Mouse (Mus musculus) kidney, embryonic 14.5 days (tissue): ENCODE measurements around the gene Dnase1l2. TPM values are rescaled to one million over a fixed set of nuclear protein-coding genes. Genes with fewer than 3 reads are reported as not detected.
"Not testable (repeated sequence)": the region's sequence is repeated elsewhere in the genome, so short reads cannot be mapped to it uniquely, and the experiment has no call there.

Experiments
- ATAC-seq: fragments of 200-750 bp; cut with Nextera tagmentation; 2 replicates; pipeline ENCODE4 v1.8.0; 2017; ENCODE audit warnings: moderate number of reproducible peaks, mild to moderate bottlenecking, moderate TSS enrichment, moderate library complexity; ENCODE audit not compliant: low FRiP score, low TSS enrichment
- H3K27ac ChIP-seq: fragments of 300-500 bp; sonication (generic); 2 replicates; pipeline ENCODE4 v1.5.1; 2014; ENCODE audit warnings: low read depth, mild to moderate bottlenecking, low read length, moderate library complexity, mixed read lengths
- H3K27me3 ChIP-seq: fragments of 300-500 bp; sonication (generic); 2 replicates; pipeline ENCODE4 v1.6.1; 2014; ENCODE audit warnings: mild to moderate bottlenecking, low read length; ENCODE audit not compliant: control insufficient read depth, insufficient read depth
- H3K36me3 ChIP-seq: fragments of 300-500 bp; sonication (generic); 2 replicates; pipeline ENCODE4 v1.6.1; 2014; ENCODE audit warnings: low read length, mixed read lengths; ENCODE audit not compliant: control insufficient read depth, insufficient read depth
- H3K4me1 ChIP-seq: fragments of 300-500 bp; sonication (generic); 2 replicates; pipeline ENCODE4 v1.6.1; 2014; ENCODE audit warnings: low read length, mixed read lengths; ENCODE audit not compliant: control insufficient read depth, insufficient read depth
- H3K4me2 ChIP-seq: fragments of 300-500 bp; sonication (generic); replicated peaks from 2 replicates; pipeline ENCODE4 v1.6.1; 2014; ENCODE audit warnings: low read depth, mild to moderate bottlenecking, low read length
- H3K4me3 ChIP-seq: fragments of 300-500 bp; sonication (generic); 2 replicates; pipeline ENCODE4 v1.5.1; 2014; ENCODE audit warnings: mild to moderate bottlenecking, low read length
- H3K9ac ChIP-seq: fragments of 300-500 bp; sonication (generic); 2 replicates; pipeline ENCODE4 v1.6.1; 2014; ENCODE audit warnings: low read depth, mild to moderate bottlenecking, low read length, moderate library complexity
- H3K9me3 ChIP-seq: fragments of 300-500 bp; sonication (generic); 2 replicates; pipeline ENCODE4 v1.6.1; 2016; ENCODE audit warnings: low read length; ENCODE audit not compliant: control insufficient read depth
- WGBS: fragments of 180-500 bp; shearing (Covaris S2); extraction: QIAGEN DNeasy Blood & Tissue Kit; methylation state at CpG from one replicate; pipeline ENCODE4 v1.1.7; 2014; 5-methylcytosine and 5-hydroxymethylcytosine counted together
- polyA plus RNA-seq: library from polyadenylated mRNA; unstranded; fragments of >200 nt; fragmentation: Nextera tagmentation; extraction: Ambion mirVana; gene quantifications from 2 replicates; pipeline ENCODE4 v1.2.1, GENCODE M21; 2014

The Dnase1l2 gene
- polyA plus RNA-seq, 1 experiment from 2014 or later: 2.8 TPM

DNA sequence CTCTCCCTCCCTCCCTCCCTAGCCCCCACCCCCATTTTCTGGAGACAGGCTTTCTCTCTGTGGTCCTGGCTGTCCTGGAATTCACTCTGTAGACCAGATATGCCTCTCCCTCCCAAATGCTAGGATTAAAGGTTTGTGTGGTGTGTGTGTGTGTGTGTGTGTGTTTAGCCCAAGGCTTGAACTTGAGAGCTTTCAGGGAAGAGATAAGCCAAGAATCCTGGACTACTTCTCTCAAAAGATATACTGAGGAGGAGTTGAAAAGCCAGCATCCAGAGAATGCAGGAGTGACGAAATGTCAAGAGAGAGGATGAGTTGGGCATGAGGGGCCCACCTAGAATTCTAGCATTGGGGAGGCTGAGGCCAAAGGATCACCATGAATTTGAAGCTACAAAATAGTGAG lies 20.0 kb upstream of the Dnase1l2 start:
- Histone ChIP-seq H3K4me1 (no peaks in the 10 kb centered on the region), H3K27me3 (no peaks in the 10 kb centered on the region), H3K9ac (no peak overlapping the region), H3K27ac (no peak overlapping the region), H3K4me2 (no peak overlapping the region), H3K9me3 (no peaks in the 10 kb centered on the region), H3K4me3 (no peak overlapping the region), H3K36me3 (no peaks in the 10 kb centered on the region)
- 63% methylated on average over 1 of the region's 1 CpGs for WGBS
- no peak for ATAC-seq

DNA sequence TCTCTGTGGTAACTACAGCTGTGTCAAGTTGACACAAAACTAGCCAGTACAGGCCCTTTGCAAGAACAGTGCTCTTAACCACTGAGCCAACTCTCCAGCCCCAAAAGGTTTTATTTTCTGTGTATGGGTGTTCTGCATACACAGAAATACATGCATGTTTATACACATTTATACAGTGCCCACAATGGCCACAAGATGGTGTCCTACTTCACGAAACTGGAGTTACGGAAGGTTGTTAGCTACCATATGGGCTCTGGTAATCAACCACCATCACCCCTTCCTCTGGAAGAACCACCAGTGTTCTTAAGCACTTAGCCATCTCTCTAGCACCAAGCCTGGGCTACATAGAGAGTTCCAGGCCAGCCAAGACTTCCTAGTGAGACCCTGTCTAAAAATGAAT lies 18.7 kb upstream of the Dnase1l2 start:
- Histone ChIP-seq H3K4me2 (no peak overlapping the region), H3K9me3 (no peaks in the 10 kb centered on the region), H3K27me3 (no peaks in the 10 kb centered on the region), H3K9ac (no peak overlapping the region), H3K36me3 (no peaks in the 10 kb centered on the region), H3K4me3 (no peak overlapping the region), H3K27ac (no peak overlapping the region), H3K4me1 (no peaks in the 10 kb centered on the region)
- WGBS: 65% methylated on average over 2 of the region's 2 CpGs
- no peak for ATAC-seq

DNA sequence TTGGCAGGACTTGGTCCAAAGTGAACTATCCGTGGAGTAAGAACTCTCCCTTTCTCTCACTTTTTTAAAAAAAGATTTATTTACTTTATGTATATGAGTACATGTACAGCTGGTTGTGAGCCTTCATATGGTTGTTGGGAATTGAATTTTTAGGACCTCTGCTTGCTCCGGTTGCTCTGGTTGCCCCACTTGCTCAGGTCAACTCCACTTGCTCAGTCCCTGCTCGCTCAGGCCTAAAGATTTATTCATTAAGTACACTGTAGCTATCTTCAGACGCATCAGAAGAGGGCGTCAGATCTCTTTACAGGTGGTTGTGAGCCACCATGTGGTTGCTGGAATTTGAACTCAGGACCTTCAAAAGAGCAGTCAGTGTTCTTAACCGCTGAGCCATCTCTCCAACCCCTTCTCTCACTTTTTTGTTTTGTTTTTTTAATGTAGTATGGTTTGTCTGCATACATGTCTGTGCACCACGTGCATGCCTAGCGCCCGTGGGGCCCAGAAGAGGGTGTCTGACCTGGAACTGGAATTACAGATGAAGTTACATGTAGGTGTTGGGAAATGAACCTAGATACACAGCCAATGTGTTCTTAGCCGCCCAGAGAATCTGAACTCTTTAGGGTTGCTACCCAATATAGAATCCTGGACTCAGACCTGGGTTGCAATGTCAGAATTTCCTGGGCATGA lies 12.8 kb upstream of the Dnase1l2 start:
- H3K36me3 ChIP-seq, H3K4me1 ChIP-seq, H3K9ac ChIP-seq, H3K27me3 ChIP-seq, H3K9me3 ChIP-seq: not testable (repeated sequence)
- Histone ChIP-seq H3K27ac (peak overlapping the region; percentile 26; the same call in 1 of the 2 replicates), H3K4me3 (peak overlapping the region; percentile 73), H3K4me2 (peak overlapping the region; percentile 67; the same call in 1 of the 2 replicates)
- WGBS: 45% methylated on average over 10 of the region's 10 CpGs
- peak; percentile 13 for ATAC-seq

DNA sequence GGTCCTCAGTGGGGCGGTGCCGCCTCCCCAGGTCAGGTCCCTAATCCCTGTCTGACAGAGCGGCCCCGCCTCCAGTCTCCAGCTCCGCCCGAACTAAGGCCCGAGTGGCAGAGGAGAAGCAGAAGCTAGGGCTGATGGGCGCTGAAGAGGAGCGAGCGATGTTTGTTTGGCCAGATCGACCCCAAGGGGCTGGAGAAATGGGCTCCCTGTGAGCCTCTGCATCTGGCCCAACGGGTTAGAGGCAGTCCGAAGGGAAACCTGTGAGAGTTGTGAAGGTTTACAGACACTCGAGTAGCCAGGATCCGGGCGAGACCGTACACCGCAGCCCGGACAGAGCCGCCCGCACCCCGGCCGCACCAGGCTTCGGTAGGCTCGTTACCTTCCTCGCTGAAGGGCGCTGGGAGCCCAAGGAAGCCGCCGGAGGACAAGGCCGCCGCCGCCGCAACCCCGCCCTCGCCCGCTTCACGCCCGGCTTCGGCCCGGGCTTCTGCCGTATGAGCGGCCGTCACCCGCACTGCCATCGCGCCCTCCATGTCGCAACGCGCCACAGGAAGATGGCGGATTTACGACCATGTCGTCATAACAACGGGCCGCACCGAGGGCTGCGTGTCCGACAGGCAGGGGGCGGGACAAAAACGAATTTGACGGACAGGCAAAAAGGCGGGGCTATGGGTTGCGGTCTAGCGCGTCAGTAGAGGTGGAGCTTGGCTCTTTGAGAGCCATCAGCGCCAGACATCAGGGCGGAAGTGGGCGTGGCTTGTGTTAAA lies 12.0 kb upstream of the Dnase1l2 start:
- Histone ChIP-seq H3K27me3 (no peaks in the 10 kb centered on the region), H3K4me3 (peak overlapping the region; percentile 73), H3K36me3 (peaks cover 16% of the 10 kb centered on the region), H3K27ac (peak overlapping the region; percentile 95), H3K4me2 (peak overlapping the region; percentile 67), H3K4me1 (peaks cover 6% of the 10 kb centered on the region; the same call in 1 of the 2 replicates), H3K9me3 (no peaks in the 10 kb centered on the region), H3K9ac (peak overlapping the region; percentile 83)
- WGBS: under 1% methylated on average over 63 of the region's 67 CpGs
- ATAC-seq: peak; percentile 96

DNA sequence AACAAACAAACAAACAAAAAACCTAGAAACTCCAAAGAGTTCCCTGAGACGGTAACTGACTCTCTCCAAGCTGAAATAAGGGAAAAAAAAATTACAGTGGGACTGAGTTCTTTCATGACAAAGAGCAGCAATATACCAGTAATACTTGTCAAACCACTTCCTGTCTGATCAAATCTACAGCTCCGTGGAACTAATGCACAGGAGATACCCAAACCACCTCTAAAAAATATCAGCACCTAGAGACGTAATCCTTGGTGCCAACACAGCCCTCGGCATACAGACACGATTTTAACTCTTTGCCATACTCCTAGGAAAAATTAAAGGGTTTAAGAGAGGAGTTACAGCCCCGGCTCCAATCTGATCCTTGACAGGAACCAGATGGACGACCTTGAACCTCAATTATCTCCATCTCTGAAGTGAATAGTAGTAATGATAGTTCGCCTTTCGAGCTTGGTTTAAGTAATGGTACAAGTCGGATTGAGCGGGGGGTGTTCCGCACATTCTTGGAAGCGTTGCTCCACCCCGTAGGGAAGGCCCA lies 11.4 kb upstream of the Dnase1l2 start:
- Histone ChIP-seq H3K27me3 (no peaks in the 10 kb centered on the region), H3K9me3 (no peaks in the 10 kb centered on the region), H3K36me3 (peaks cover 23% of the 10 kb centered on the region), H3K4me2 (peak overlapping the region; percentile 67), H3K27ac (peak overlapping the region; percentile 95), H3K4me3 (peak overlapping the region; percentile 73), H3K9ac (peak overlapping the region; percentile 83), H3K4me1 (peaks cover 6% of the 10 kb centered on the region; the same call in 1 of the 2 replicates)
- ATAC-seq: 0 out of 2 replicates have a peak, but pooled peaks have one; percentile 0
- 6% methylated on average over 14 of the region's 14 CpGs for WGBS

DNA sequence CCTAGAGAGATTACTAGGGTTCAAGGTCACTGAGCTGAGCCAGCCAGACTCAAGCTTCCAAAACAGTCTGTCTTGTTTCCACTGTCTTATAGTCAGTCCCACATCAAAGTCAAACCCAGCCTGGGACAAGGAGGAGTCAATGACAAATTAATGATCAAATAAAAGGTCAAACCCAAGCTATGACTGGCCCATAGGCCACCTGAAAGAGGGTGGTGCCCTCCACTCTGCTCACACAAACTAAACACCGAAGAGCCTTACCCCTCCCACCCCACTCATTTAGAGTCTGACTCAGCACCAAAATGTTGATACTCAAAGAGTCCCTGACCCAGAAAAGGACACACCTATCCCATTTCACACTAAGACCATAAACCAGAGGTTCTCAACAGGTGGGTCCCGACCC lies 10.5 kb upstream of the Dnase1l2 start:
- H3K27ac ChIP-seq: no peak overlapping the region
- no peak overlapping the region for H3K9ac ChIP-seq
- H3K4me2 ChIP-seq: no peak overlapping the region
- no peak overlapping the region for H3K4me3 ChIP-seq
- no peaks in the 10 kb centered on the region for H3K9me3 ChIP-seq
- H3K4me1 ChIP-seq: peaks cover 6% of the 10 kb centered on the region; the same call in 1 of the 2 replicates
- WGBS: 71% methylated on average over 2 of the region's 2 CpGs
- H3K27me3 ChIP-seq: no peaks in the 10 kb centered on the region
- H3K36me3 ChIP-seq: peaks cover 32% of the 10 kb centered on the region
- ATAC-seq: no peak

DNA sequence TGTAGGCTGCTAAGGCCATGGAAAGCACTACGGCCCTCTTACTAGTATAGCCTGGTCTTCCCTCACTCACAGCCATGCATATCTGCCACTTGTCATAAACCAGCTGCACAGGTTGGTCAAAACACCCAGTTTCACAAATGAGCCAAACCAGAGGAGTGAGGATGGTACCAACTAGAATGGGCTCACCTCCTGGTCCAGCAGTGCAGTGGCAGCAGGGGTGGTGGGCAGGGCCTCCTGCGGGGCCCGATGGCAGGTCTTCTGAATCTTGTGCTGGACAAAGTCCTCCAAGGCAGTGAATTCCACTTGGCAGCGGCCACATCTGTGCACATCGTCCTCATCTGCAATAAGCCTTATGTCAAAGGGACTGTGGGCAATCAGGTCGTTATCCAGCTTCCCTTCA lies 8.3 kb upstream of the Dnase1l2 start:
- peaks cover 53% of the 10 kb centered on the region for H3K36me3 ChIP-seq
- H3K4me1 ChIP-seq: peaks cover 6% of the 10 kb centered on the region; the same call in 1 of the 2 replicates
- H3K27ac ChIP-seq: no peak overlapping the region
- H3K9ac ChIP-seq: no peak overlapping the region
- 91% methylated on average over 6 of the region's 6 CpGs for WGBS
- H3K27me3 ChIP-seq: no peaks in the 10 kb centered on the region
- no peak for ATAC-seq
- no peak overlapping the region for H3K4me3 ChIP-seq
- no peaks in the 10 kb centered on the region for H3K9me3 ChIP-seq
- H3K4me2 ChIP-seq: no peak overlapping the region

DNA sequence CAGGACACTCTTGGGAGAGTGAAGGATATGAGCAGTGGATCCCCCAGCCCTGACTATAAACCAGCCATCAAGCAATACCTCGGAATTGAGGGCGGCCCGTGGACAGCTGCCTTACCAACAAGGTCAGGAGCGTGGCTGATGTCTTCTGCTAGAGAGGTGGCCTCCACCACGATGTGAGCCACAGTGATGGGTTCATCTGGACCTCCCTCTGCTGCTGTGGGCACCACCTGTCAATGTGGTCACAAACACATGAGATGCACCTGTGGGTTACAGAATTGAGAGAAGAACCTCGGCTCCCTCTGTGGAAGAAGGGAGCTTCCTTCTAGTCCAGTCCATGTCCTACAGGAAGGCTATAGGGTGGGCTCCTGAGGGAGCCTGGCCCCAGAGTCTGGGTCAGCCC lies 6.6 kb upstream of the Dnase1l2 start:
- peaks cover 6% of the 10 kb centered on the region; the same call in 1 of the 2 replicates for H3K4me1 ChIP-seq
- no peak for ATAC-seq
- H3K4me2 ChIP-seq: no peak overlapping the region
- no peak overlapping the region for H3K9ac ChIP-seq
- no peak overlapping the region for H3K27ac ChIP-seq
- no peak overlapping the region for H3K4me3 ChIP-seq
- WGBS: 97% methylated on average over 6 of the region's 6 CpGs
- H3K36me3 ChIP-seq: peaks cover 70% of the 10 kb centered on the region
- H3K27me3 ChIP-seq: no peaks in the 10 kb centered on the region
- no peaks in the 10 kb centered on the region for H3K9me3 ChIP-seq

DNA sequence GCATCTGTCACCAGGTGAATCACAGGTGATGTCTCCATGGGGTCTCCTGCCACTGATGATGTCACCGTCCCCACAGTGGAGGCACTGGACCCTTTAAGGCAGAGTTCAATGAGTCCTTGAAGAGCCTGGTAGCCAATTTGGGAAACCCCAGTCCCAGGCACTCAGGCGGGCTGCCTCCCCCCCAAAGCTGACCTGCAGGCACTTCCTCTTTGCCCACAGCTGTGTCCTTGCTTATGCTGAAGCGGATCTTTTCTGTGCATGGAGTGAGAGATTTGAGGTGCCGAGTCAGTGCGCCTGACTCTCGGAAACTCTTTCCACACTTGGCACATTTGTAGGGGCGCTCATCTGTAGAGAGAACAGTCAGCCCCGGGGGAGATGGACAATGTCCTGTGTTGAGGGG lies 3.7 kb upstream of the Dnase1l2 start:
- Histone ChIP-seq H3K4me2 (no peak overlapping the region), H3K4me1 (no peaks in the 10 kb centered on the region), H3K4me3 (no peak overlapping the region), H3K9ac (no peak overlapping the region), H3K27ac (no peak overlapping the region), H3K9me3 (no peaks in the 10 kb centered on the region), H3K36me3 (peaks cover 88% of the 10 kb centered on the region), H3K27me3 (no peaks in the 10 kb centered on the region)
- ATAC-seq: no peak
- 90% methylated on average over 8 of the region's 8 CpGs for WGBS
